Mouse (Mus musculus): ENCODE results near the gene Rprml.

Gene Rprml

GRCm38 (mm10) chr11:103665695-103666094 lies 16.3 kb downstream of the Rprml start:
- DNase-seq (ENCODE audit: low spot score) = no peak

- DNase-seq (ENCODE audit: low spot score) = no peak
Observed at GRCm38 (mm10) chr11:103666181-103666906, 17.0 kb downstream of the Rprml start.

DNA sequence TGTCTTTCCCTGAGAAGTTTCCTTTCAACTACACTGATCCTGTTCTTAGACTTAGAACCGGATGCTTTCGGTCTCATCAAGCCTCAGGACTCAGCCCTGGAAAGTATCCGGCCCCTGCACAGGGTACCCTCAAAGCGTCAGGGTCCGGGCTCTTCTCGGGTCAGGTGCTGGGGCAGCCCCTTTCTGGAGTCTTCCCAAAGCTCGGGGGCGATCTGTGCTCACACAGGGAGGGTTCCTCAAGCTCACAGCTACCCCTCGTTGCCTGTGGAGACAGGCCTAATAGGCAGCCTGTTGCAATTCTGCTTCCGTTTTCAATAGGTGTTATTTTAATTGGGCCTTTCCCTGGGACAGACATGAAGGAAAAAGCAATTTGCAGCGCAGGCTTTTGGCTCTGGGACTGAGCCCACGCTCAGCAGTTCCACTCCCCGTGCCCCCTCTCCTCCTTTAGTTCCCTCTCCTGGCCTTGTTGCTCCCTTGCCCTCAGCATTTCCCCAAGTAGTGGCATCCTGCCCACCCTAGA lies 17.6 kb downstream of the Rprml start:
- no peak for DNase-seq (ENCODE audit: low spot score)

DNA sequence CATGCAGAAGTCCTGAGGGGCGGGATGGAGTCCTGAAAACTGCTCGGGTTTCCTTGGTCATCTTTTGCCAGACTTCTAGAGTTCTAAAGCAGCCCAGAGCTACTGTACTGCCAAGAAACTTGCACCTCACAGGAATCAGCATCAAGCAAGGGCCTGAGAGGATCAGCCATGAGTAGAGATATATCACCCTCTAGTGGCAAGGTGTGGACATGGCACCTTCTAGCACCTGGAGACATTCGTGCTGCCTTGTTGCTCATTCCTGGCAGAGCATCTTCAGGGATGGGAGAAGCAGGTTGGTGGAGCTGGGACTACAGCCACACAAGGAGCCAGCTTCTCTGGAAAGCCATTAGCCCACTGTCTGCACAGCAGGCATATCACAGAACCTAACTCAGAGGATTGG lies 26.2 kb downstream of the Rprml start:
- DNase-seq (ENCODE audit: low spot score) = peak; percentile 33

- peak; percentile 25 for DNase-seq (ENCODE audit: low spot score)
Observed at GRCm38 (mm10) chr11:103677042-103677441, 27.7 kb downstream of the Rprml start.

DNA sequence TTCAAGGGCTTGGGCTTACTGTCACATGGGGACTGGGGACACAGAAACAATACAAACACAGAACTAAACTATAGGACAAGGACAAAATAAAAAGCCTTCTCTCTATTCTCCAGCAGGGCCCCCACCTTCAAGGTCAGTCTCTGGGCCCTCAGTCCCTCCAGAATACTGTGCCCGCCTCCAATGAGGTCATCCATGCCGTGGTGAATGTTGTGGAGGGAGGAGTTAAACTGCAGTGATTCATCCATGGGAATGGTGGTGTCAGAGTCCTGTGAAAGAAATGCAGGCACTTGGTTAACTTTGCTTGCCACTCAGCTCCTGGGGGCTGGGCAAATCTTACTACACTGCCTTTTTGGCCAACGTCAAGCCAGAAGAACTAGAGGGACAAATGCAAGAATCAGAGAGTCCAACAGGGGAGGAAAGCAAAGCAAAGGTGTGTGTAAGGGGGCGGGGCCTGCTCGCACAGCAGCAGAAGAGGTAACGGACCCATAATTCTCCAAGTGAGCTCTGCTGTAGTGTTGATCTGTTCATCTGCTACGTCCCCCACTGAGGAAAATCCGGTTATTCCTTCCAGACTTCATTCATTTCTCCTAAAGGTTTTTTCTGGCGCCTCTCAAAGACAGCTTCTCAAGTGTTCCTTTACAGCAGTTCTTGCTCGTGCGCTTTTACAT lies 34.4 kb downstream of the Rprml start:
- DNase-seq (ENCODE audit: low spot score) = peak; percentile 46

DNA sequence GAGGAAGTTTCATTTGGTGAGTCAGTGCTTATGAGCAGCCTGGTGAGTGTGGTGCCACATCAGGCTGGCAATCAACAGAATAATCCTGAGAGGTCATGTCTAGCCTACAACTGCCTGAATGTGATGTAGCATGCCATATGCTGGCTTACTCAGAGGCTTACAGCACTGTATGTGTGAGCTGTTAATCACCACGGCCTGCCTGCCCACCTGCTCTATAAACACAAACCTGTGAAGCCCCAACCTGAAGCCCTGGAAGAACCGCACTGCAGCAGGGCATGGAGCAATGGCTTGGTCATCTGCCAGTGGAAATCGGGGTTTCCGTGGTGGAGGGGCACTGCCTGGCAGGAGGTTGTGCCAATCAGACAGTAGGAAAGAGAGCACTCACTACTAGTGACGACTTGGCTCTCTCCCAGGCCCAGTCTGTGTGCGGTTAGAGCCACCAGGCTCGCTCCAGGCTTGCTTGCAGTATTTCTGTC lies 35.9 kb downstream of the Rprml start:
- no peak for DNase-seq (ENCODE audit: low spot score)

DNA sequence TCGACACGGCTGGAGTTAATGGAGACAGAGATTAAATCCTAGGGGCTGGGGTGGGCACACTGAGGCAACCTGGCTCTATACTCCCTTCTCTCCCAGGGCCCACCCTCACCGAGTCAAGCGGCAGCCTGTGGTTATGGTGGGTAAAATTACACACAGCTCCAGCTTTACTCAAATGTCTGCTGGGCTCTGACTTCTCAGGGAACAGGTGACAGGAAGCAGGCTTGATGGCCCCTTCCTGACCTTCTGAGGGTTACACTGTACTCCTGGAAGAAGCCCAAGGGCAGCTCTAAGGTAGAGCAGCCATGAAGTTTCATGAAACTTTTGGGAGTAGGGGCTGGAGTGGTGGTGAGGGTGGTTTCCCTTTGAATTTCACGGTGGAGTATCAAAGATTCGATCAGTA lies 37.3 kb downstream of the Rprml start:
- no peak for DNase-seq (ENCODE audit: low spot score)

- DNase-seq (ENCODE audit: low spot score) = no peak
Observed at GRCm38 (mm10) chr11:103688271-103688979, 39.1 kb downstream of the Rprml start.

- DNase-seq (ENCODE audit: low spot score) = peak; percentile 42
Observed at GRCm38 (mm10) chr11:103688980-103689378, 39.6 kb downstream of the Rprml start.

DNA sequence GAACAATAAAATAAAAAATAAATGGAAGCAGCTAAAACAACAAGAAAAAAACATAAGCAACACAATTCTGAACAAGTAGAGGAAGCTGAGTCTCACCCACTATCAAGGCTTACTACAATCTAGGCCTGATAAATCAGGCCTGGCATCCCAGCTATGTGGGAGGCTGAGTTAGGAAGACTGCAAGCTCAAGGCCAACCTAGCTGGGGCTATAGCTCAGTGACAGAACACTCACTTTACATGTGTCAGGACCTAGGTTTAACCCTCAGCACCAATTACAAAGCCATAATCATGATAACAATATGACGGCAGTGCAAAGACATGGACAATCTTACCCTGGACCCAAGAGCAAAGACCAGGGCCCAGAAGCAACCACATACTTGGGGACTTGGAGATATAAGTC lies 41.7 kb downstream of the Rprml start:
- no peak for DNase-seq (ENCODE audit: low spot score)

DNA sequence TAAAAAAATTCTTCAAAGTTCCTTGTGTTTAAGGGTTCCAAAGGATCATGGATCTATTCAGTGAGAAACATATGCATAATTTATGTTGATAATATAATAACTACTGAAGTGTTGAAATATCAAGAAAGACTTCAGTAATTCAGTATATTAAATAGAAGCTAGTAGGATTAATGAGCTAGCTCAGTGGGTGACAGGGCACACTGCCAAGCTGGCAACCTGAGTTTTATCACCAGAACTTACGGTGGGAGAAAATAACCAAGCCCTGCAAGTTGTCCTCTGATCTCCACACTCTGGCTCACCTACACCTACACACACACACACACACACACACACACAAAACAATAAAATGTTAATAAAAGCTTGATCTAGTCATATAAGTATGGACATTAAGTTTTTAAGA lies 43.9 kb downstream of the Rprml start:
- no peak for DNase-seq (ENCODE audit: low spot score)

DNA sequence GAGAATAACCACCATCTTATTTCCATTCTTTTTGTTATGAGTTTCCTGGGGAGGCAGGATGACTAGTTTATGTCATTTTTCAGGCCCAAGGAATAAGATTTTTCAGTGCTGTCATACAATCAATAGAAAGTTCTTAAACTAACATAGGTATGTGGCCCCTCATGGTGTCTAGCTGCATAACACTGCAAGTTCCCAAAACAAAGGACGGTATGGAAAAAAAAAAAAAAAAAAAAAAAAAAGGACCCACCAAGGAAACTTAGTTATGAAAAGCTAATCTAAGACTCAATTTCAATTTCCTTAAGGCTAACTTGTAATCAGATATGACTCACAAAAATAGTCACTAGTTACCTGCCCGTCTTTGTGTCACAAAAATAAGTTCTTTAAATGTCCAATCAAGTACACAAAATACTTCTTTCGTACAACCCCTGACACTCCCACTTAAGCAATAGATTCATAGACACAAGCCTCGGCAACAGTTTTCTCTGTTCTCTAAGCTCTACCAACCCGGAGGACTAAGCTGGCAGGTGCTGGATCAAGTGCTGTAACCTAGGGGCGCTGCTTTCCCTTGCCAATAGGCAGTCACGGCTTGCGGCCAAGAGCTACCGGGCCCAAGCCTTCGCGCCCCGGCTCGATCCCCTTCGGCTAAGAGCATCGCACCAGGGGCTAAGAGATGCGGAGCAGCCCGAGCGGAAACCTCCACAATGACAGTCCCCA lies 47.6 kb downstream of the Rprml start:
- no peak for DNase-seq (ENCODE audit: low spot score)

- peak; percentile 94 for DNase-seq (ENCODE audit: low spot score)
Observed at GRCm38 (mm10) chr11:103697565-103698176, 48.3 kb downstream of the Rprml start, which contains the start of gene Gosr2. Gene Gosr2, minus strand, starts transcription at chr11:103697898.

DNA sequence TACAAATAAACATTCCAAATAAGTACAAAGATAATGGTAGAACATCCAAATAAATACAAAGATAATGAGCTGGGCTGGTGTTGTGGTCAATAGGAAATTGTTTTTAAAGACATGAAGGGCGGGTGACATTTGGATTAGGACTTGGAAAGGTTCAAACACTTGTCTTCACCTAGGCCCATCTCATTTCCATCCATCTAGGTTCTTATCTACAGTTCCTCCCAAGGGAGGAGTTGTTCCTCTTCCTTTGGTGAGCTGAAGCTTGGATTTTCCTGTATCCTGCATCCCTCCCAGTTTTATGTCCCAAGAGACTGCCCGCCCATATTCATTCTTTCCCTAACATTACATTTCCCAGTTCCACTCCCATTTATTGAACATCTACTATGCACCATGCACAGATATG lies 48.9 kb downstream of the Rprml start:
- no peak for DNase-seq (ENCODE audit: low spot score)

All from yolk sac, embryonic 10.5 days (tissue).